Mouse (Mus musculus) 3T3-L1 (cell line): Measurements from ENCODE around the gene Slc24a4.
A peak's percentile ranks its signal among the peaks of the same experiment; 100 is the strongest.
"Not testable (repeated sequence)": the region's sequence is repeated elsewhere in the genome, so short reads cannot be mapped to it uniquely, and the experiment has no call there.

Source experiments
- DNase-seq: peaks from one replicate; pipeline ENCODE4 v3.0.0-alpha.2; 2015; ENCODE audit warnings: low read depth, low spot score

Slc24a4 gene

GRCm38 (mm10) chr12:102164632-102165031 lies 36.1 kb downstream of the Slc24a4 start:
- no peak for DNase-seq

- no peak for DNase-seq
These were observed 38.2 kb downstream of the Slc24a4 start for GRCm38 (mm10) chr12:102166691-102167261.

GRCm38 (mm10) chr12:102167302-102167701 lies 38.8 kb downstream of the Slc24a4 start:
- DNase-seq: no peak

- no peak for DNase-seq
These were observed 44.2 kb downstream of the Slc24a4 start for GRCm38 (mm10) chr12:102172746-102173145.

GRCm38 (mm10) chr12:102173345-102173744 lies 44.8 kb downstream of the Slc24a4 start:
- no peak for DNase-seq

- DNase-seq: no peak
These were observed 52.0 kb downstream of the Slc24a4 start for GRCm38 (mm10) chr12:102180371-102181074.

GRCm38 (mm10) chr12:102181799-102182357 lies 53.3 kb downstream of the Slc24a4 start:
- DNase-seq: peak; percentile 64

GRCm38 (mm10) chr12:102182621-102183020 lies 54.1 kb downstream of the Slc24a4 start:
- no peak for DNase-seq

GRCm38 (mm10) chr12:102183201-102183600 lies 54.7 kb downstream of the Slc24a4 start:
- DNase-seq: no peak

- DNase-seq: peak; percentile 6
These were observed 62.3 kb downstream of the Slc24a4 start for GRCm38 (mm10) chr12:102190820-102191219.

- DNase-seq: no peak
These were observed 73.0 kb downstream of the Slc24a4 start for GRCm38 (mm10) chr12:102201516-102201915.

GRCm38 (mm10) chr12:102202901-102203300 lies 74.4 kb downstream of the Slc24a4 start:
- DNase-seq: peak; percentile 82

GRCm38 (mm10) chr12:102206471-102206870 lies 77.9 kb downstream of the Slc24a4 start:
- DNase-seq: no peak

- no peak for DNase-seq
These were observed 78.7 kb downstream of the Slc24a4 start for GRCm38 (mm10) chr12:102207245-102207644.

- no peak for DNase-seq
These were observed 82.3 kb downstream of the Slc24a4 start for GRCm38 (mm10) chr12:102210801-102211200.

GRCm38 (mm10) chr12:102223404-102223803 lies 94.9 kb downstream of the Slc24a4 start:
- no peak for DNase-seq

GRCm38 (mm10) chr12:102224112-102224511 lies 95.6 kb downstream of the Slc24a4 start:
- not testable (repeated sequence) for DNase-seq

GRCm38 (mm10) chr12:102225165-102225564 lies 96.6 kb downstream of the Slc24a4 start:
- DNase-seq: no peak

GRCm38 (mm10) chr12:102235551-102235950 lies 107.0 kb downstream of the Slc24a4 start:
- DNase-seq: no peak

- peak; percentile 24 for DNase-seq
These were observed 107.8 kb downstream of the Slc24a4 start for GRCm38 (mm10) chr12:102236317-102236716.

- no peak for DNase-seq
These were observed 113.7 kb downstream of the Slc24a4 start for GRCm38 (mm10) chr12:102242076-102242722.

- peak; percentile 21 for DNase-seq
These were observed 115.4 kb downstream of the Slc24a4 start for GRCm38 (mm10) chr12:102243915-102244314.
